Mouse (Mus musculus) ovary, postnatal 10 days (tissue): ENCODE data around the gene Ror2.

Experiments used
- DNase-seq: peaks from one replicate; pipeline ENCODE4 v3.0.0; 2022; ENCODE audit warnings: low spot score

Ror2 gene

DNA sequence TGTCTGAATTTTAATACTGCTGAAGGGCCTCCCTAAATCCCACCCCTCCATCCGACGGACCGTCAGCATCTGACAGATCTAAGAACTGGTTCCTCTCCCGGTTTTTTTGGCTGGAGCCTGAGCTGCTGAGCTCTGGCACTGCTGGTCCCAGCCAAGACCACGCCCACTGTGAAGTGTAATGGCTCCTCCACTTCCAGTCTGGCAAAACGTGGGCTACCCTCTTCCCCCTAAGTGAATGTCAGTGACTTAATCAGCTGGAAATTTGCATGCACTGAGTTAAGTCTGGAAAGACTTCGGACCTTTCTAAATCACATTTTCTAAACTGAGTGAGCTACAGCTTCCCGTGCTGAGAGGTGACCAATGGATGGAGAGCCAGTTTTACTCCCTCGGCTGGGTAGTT, 52.5 kb downstream of the Ror2 start:
- no peak for DNase-seq

DNA sequence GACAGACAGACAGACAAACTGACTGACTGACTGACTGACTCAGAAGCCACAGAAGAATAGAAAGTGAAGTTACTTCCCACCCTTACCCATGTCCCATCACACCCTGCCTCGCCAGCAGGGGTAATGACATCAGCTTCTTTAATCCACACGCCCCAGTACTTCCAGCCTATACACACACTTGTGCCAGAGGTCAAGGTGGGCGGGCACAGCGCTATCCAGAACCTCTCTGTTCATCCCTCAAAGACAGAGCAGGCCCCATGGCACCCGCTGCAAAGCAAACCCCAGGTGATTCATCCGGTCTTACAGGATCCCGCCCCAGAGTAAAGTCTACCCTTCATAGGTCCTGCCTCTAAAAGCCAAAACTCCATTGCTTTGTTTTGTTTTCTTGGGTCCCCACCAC, 53.5 kb downstream of the Ror2 start:
- no peak for DNase-seq

DNA sequence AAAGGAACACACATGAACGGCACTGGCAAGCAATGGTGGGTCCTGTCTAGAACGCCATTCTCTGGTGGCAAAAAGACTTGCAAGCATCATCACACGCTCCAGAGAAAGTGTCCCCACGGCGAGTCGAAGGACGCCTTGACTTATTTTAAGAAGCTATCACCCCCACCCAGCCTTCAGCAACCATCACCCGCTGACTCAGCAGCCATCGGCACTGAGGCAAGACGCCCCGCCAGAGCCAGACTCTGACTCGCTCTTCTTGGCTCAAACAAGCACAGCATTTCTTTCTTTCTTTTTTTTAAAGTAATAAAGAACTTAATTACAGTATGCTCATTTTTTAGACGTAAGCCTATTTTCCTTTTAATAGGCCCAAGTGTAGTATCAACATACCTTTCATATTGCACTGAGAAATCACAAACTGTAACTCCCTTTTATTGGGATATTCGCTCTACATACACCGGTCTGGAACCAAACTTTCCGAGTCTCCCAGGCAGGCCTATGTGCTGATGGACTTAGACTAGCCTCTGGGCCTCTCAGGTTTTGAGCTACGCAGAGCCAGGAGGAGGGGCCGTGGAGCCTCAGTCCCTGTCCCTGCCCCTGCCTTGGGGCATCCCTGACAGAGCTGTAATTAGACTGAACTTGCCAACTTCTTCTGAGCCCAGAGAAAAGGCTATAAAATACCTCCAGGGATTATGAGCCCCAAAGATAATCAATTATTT, 55.3 kb downstream of the Ror2 start:
- no peak for DNase-seq

DNA sequence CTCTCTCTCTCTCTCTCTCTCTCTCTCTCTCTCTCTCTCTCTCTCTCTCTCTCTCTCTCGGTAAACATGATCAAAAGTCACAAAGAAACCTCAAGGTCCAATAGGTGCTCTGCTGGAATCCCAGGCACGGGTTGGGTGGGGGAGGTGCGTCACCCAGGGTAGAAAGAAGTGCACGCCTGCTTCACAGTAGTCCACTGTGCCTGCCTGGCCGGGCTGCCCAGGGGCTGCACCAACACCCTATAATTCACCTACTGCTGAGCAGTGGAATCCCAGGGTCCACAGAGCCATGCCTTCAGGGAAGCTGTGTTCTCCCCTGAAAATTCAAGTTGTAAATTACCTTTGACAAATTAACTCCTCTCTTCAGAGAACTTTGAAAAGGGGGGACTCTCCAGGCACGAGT, 58.9 kb downstream of the Ror2 start:
- DNase-seq = no peak

DNA sequence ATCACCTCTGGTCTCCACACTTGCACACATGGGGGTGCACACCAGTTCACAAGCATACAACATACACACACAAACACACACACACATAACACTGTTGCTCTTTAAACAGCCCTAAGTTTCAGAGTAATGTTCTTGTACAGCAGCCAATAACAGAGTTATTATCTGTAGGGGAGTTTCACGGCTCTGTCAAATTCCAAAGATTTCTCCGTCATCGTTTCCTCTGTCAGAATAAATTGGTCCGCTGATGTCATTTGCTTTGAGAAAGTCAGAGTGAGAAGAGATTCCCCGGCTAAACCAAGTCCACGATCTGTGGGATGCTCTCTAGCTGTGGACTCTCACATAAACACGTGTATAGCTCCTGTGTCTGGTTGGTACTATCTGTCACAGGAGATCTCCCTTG, 59.5 kb downstream of the Ror2 start:
- no peak for DNase-seq

DNA sequence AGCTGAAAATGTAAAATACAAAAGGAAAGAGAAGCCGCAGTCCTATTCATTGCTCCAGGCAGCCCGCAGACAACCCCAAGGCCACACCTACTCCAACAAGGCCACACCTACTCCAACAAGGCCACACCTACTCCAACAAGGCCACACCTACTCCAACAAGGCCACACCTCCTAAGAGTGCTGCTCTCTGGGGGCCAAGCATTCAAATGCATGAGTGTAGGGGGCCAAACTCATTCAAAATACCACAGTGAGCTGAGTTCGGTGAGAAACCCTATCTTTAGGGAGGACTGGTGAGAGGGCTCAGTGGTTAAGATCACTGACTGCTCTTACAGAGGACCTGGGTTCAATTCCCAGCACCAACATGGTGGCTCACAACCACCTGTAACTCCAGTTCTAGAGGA, 60.0 kb downstream of the Ror2 start:
- DNase-seq = no peak

DNA sequence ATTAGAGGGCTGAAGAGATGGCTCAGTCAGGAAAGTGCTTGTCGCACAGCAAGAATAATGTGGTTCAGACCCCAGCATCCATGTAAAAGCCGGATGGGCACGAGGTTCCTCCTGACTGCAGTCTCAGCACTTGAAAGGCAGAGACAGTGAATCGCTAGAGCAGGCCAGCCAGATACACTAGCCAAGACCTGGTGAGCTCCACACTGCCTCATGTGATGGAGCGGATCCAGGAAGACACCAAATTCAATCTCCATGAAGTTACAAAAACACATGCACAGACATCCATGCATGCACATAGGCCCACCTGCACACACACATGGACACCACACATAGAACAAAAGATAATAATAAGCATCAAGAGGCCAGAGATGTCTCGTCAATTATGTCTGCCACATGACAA, 64.7 kb downstream of the Ror2 start:
- DNase-seq = no peak

DNA sequence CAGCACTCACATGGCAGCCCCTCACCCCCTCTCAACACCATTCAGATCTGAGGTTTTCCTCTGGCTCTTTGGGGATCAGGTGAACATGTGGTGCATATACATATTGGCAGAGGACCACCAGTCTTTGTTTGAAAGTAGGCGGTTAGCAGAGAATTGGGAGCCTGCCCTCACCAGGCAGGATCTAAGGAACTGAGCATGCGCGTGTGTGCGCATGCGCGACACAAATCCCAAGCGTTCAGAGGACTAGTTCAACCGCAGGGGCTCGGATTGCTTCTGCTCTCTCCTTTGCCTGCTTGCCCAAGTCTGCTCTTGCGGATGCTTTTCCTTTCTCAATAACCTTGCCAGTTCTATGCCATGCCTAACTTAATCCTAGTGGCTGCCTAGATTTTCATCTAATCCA, 66.0 kb downstream of the Ror2 start:
- DNase-seq = no peak

DNA sequence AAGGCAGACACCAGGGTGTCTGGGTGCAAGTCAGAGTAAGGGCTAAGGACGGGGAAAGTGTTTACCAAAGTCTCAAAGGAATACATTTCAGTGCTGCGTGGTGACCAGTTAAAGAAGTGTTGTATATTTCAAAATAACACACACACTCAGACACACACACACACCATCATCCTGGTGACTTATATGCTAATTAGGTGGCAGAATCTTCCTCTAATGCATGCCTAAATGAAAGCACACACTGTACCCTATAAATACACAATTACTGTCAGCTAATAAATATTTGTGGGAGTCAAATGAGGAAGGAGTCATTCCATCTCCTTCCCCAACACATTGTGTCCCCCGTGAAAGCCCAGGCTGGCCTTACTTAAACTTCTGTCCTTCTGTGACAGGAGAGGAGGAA, 66.5 kb downstream of the Ror2 start:
- no peak for DNase-seq

DNA sequence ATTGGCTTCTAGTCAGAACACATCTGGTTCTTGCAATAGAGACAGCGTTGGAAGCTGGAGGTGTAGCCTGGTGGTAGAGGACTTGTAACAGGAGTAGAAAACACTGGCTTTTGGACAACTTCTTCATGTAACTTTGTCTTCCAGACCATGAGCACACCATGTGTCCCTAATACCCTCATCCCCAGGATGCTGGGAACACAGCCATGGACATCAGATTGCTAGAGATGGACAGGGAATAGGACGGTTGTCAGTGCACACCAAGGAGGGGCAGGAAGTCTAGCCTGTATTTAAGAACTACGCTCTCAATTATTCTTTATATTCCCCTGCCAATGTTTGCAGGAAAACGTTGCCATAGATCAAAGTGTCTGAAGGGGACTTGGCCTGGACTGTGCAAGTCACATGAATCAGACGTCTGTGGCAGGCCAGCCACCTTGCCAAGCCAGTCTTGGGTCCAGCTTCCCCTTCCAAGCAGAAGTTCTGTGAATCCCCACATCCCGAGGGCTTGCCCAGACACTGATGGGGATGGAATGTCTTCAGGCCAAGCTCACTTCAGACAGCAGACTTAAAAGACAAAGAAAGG, 68.4 kb downstream of the Ror2 start:
- no peak for DNase-seq

DNA sequence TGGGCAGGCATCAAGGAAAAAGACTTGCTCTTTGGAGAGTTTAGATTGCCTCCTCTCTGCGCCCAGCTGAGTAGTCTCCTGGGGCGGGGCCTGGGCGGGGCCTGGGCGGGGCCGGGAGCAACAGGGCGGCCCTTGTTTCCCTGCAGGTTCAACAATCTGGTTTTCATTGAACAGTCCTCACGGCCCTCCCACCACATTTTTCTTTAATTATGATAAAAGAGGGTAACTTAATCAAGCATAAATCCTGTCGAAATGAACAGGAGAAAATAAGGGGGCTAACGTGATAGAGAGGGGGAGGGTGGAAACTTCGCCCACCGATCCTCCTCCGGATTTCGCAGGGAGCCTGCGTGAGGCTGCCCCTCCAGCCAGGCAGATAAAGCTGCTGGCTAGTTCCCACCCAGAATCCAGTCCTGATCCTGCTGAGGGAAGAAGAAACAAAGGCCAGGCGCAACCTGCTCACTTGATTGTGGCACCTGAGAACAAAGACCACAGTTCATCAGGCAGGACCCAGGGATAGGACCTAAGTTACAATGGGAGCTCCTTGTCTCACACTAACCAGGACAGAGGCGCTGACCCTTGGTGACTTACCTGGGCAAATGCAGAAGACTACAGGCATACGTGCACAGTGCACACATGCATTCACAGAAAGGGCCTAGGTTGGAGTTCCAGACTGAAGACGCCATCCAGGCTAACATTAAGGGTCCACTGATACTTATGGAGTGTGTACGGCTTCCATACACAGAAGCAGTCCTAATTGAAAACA, 73.8 kb downstream of the Ror2 start:
- DNase-seq = no peak

DNA sequence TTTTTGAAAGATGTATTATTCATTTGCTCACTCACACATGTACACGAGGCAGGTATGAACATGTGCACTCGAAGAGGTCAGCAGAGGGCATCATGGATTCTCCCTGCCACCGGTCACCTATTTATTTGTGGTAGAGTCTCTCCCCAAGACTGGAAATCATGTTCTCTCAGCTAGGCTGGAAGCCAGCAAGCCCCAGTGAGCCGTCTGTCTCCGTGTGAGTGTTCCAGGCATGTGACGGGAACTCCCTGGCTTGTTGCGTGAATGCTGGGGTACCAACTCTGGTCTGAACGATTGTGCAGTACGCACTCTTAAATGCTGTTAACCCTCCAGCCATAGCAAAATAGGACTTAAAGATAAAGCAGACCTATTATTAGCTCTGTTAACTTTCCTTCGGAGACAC, 77.4 kb downstream of the Ror2 start:
- no peak for DNase-seq

DNA sequence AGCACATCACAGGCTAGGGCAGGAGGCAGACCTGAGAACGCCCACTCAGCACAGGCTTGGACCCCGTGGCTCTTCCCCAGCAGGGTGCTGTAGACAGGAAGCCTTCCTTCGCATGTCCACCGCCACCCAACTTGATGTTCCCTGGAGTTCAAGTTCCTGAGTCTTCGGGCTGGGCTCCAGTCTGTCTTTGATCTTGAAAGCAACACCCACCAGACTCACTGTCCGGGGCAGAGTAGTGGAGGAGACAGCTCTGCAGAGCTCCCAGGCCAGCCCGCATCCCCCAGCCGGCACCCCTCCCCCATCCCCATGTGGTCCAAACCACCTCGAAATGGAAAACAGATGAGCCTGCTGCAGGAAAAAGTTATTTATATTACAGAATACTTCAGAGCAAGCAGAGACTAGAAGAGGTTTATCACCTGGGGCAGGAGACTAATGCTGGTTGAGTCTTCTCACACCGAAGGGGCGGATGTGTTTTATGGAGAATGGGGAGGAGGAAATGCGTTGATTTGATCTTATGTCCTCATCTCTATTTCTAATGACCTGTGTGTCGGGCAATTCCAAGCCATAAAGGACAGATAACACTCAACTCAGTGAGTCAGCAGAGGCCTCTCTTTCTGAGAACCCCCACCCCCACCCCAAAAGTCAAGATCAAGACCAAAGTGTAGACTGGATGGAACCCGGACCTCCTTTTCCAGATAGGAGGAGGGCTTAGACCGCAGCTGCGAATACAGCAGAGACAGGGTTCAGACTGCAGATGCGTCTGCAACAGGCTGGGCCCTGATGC, 80.6 kb downstream of the Ror2 start:
- DNase-seq = no peak

DNA sequence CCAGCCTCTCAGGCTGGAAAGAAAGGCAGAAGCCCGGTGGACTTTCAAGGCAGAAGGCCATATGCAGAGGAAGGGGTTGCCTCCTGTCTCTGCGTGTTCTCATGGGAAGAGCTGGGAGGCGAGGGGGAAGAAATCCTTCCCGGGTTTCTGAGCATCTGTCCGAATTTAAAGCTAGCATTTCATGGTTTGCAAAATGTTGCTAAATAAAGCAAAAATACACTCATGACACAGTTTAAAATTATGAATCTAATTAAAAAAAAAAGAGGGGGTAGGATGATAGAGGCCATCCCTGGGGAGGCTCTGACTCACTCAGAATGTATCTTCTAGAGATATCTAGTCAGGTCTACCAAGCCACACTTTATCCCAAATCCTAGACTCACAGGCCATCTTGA, 83.5 kb downstream of the Ror2 start:
- DNase-seq = no peak

DNA sequence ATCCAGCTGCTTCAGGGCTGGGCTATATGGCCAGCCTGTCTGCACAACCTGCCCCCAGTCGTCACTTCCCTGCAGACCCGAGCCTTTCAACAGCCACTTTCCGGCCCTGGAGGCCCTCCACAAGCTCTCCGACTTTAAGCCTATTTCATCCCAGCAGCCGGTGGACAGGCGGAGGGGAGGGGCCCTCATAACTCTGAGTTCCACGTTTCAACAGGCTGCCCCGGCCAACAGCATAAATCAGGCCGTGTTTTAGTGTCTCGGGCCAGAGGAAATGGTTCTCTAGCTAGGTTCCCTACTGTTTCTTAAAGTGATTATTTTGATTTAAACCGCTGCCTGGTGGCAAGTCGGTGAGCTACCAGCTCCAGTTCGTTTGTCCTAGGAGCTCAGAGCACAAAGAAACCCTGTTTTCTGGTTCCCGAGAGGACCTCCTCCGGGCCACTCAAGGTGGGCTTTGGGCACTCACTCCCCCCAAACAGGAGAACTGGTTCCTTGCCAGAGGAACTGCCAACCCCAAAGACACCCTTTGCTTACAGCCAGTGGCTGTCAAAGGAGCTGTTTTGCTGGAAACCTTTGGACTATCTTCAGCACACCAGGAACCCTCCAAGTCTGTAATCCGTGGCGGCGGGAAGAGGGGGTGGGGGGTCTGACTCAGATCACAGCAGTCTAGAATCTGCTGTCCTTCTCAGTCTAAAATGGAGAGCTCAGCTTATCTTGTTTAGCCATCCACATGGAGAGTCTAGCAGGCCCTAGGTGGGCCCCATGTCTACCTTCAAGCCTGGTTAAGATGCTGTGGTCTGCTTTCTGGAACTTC, 84.1 kb downstream of the Ror2 start:
- no peak for DNase-seq

DNA sequence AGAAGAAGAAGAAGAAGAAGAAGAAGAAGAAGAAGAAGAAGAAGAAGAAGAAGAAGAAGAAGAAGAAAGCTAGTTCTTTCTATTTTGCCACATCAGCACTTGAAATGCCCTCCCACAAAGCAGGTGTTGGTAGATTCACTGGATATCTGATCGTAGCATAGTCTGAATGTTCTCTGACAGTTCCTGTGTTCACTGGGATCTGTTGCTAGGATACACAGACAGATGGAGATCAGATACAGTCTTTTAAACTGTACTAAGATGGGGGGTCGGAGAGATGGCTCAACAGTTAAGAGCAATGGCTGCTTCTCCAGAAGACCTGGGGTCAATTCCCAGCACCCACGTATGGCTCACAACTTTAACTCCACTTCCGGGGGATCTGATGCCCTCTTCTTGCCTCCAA, 85.8 kb downstream of the Ror2 start:
- no peak for DNase-seq

DNA sequence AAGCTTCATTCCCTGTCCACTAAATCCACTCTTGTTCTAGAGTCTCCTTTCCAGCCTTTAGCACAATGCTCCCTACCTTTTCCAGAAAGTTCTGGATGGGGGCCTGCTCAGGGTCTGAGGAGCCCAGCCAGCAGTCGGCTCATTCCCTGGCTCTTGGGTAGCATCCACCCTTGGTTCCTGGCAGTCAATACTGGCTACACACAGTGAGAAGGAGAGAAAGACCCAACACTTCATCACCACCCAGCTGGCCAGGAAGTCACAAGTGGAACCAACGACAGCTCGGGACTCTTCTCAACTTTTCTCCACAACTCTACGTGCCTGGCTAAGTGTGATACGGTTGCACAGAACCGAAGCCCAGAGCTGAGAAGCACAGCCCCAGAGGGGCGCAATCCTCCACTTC, 86.7 kb downstream of the Ror2 start:
- no peak for DNase-seq

DNA sequence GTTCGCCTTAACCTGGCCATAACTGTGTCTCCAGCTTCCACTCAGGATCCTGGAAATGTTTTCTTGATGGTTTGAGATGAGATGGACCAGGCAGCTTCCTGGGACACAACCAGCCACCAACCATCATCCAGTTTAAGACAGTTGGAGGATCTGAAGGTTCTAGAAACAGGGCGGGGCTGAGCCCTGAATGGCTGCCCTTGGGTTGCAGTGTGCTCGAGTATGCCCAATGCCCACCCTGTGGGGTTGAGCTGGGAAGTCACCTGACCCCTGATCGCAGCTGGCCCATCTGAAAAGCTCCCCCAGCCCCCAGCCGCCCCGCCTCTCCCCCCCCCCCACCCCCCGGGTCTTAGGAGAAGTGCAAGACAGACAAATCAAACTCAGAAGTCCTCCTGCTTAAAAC, 89.2 kb downstream of the Ror2 start:
- DNase-seq = no peak

DNA sequence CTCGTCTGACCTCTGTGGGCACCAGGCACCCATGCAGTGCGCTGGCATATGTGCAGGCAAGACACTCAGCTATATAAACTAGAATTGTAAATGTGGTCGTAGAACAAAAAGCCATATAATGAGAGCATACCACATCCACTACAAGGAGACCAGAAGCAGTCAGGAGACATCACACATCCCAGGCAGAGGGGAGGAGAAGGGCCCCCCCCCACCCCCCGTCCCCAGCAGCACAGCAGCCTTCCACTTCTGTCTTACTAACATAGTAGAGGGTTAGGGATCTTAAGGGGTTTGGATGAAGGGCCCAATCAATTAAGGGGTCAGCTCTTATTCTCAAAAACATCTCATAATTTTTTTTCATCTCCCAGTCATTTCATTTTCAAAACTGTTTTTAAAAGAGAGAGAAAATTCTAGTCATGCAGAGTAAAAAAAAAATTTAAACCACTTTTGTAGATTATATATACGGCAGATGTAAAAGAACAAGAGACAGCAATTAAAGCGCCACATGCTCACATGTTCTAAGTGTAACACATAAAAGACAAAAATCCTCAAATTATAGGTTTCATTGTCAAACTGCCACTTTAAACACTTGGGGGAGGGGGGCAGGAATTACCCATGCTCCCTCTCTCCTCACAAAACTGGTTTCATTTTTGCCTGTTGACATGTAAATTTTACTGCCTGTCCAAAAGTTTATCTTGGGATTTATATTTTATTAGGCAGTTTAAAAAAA, 89.8 kb downstream of the Ror2 start:
- no peak for DNase-seq

DNA sequence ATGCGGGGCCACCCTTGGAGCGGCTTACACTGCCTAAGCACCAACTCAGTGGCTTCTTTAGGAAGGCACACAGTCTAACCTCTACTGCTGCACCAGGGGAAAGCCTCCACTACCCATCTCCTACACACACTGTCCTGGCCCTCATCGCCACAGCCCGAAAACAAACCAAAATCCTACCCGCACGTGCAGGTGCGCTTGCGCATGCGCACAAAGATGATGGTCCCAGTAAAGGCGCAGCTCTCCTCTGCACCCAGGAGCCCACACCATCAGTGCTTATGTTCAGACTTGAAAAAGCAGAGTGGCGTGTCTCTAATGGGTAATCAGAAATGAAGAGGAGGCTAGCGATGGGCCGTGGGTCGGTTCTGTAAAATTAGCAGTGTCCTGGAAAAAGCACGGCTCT, 91.6 kb downstream of the Ror2 start:
- no peak for DNase-seq

DNA sequence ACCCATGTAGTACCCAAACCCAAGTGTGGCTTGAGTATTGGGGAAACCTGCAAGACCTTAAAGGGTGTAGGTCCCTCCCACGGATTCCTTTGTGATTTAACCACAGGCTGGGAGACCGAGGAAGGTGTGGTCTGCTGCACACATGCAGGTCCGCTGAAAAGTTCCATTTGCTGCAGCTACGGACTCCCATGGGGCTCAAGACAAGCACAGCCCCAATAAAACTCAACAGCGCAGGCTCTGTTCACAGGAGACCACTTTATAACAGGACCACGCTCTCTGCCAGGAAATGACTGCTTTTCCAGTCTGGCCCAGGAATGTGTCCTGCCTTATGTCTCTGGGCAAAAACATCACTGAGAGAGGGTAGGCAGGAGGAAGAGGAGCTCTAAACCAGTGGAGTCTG, 92.2 kb downstream of the Ror2 start:
- no peak for DNase-seq
